Mouse (Mus musculus): ENCODE results near the gene Tnip2. TPM values are rescaled to one million over a fixed set of nuclear protein-coding genes. Genes with fewer than 3 reads are reported as not detected.

The Tnip2 gene
- total RNA-seq, 1 experiment: 17.0 TPM

GRCm38 (mm10) chr5:34523958-34524485, 10.2 kb upstream of the Tnip2 start:
- H3K9me3 ChIP-seq (ENCODE audit: control insufficient read depth, insufficient read depth, low read depth, low read length): no peaks in the 10 kb centered on the region
- no peak overlapping the region for H3K4me3 ChIP-seq (ENCODE audit: insufficient read depth in 1 of 2, low read depth in 1 of 2, low read length in 2 of 2, poor library complexity in 1 of 2, severe bottlenecking in 1 of 2)
- in situ Hi-C loops (cut with MboI; ENCODE audit: low sequenced_read_pairs in 2 of 2, unreplicated experiment in 2 of 2): no loop called here
- no peak for TF ChIP-seq HCFC1 (IDR thresholded peaks at IDR 0.05; ENCODE audit: borderline replicate concordance, insufficient read depth, low read length)
- no peak for TF ChIP-seq ZNF384 (IDR thresholded peaks at IDR 0.05; ENCODE audit: low read depth, low read length)
- TF ChIP-seq MAFK (IDR thresholded peaks at IDR 0.05; ENCODE audit: insufficient read depth, low read depth, low read length): no peak
- TF ChIP-seq ZC3H11A (IDR thresholded peaks at IDR 0.05; ENCODE audit: borderline replicate concordance, low read depth, low read length): no peak
- no peak for TF ChIP-seq CHD2 (IDR thresholded peaks at IDR 0.05; ENCODE audit: low read depth, low read length)
- H3K36me3 ChIP-seq (ENCODE audit: control insufficient read depth, insufficient read depth, low read length, poor library complexity, severe bottlenecking): no peaks in the 10 kb centered on the region
- H3K27ac ChIP-seq (ENCODE audit: insufficient read depth, low read depth, low read length, poor library complexity, severe bottlenecking): no peak overlapping the region
- H3K9ac ChIP-seq (ENCODE audit: insufficient read depth, low read depth, low read length, poor library complexity, severe bottlenecking): no peak overlapping the region
- H3K4me1 ChIP-seq (ENCODE audit: control insufficient read depth in 2 of 2, insufficient read depth in 2 of 2, low read length in 2 of 2, poor library complexity in 1 of 2): 0 out of 4 replicates have a peak, but pooled peaks cover 0 to 6% of the 10 kb centered on the region in 2 experiments
- no peak for DNase-seq (ENCODE audit: low read depth, low spot score)

GRCm38 (mm10) chr5:34521337-34521736, 7.5 kb upstream of the Tnip2 start:
- Histone ChIP-seq H3K4me3 (ENCODE audit: insufficient read depth in 1 of 2, low read depth in 1 of 2, low read length in 2 of 2, poor library complexity in 1 of 2, severe bottlenecking in 1 of 2) (no peak overlapping the region), H3K36me3 (ENCODE audit: control insufficient read depth, insufficient read depth, low read length, poor library complexity, severe bottlenecking) (no peaks in the 10 kb centered on the region), H3K9me3 (ENCODE audit: control insufficient read depth, insufficient read depth, low read depth, low read length) (no peaks in the 10 kb centered on the region), H3K4me1 (ENCODE audit: control insufficient read depth in 2 of 2, insufficient read depth in 2 of 2, low read length in 2 of 2, poor library complexity in 1 of 2) (0 out of 4 replicates have a peak, but pooled peaks cover 0 to 5% of the 10 kb centered on the region in 2 experiments), H3K27ac (ENCODE audit: insufficient read depth, low read depth, low read length, poor library complexity, severe bottlenecking) (no peak overlapping the region), H3K9ac (ENCODE audit: insufficient read depth, low read depth, low read length, poor library complexity, severe bottlenecking) (no peak overlapping the region)
- DNase-seq (ENCODE audit: low read depth, low spot score): no peak
- in situ Hi-C loops (cut with MboI; ENCODE audit: low sequenced_read_pairs in 2 of 2, unreplicated experiment in 2 of 2): no loop called here
- TF ChIP-seq MAFK (IDR thresholded peaks at IDR 0.05; ENCODE audit: insufficient read depth, low read depth, low read length): no peak
- TF ChIP-seq ZC3H11A (IDR thresholded peaks at IDR 0.05; ENCODE audit: borderline replicate concordance, low read depth, low read length): no peak
- TF ChIP-seq ZNF384 (IDR thresholded peaks at IDR 0.05; ENCODE audit: low read depth, low read length): no peak
- no peak for TF ChIP-seq HCFC1 (IDR thresholded peaks at IDR 0.05; ENCODE audit: borderline replicate concordance, insufficient read depth, low read length)
- no peak for TF ChIP-seq CHD2 (IDR thresholded peaks at IDR 0.05; ENCODE audit: low read depth, low read length)

GRCm38 (mm10) chr5:34520458-34521209, 6.8 kb upstream of the Tnip2 start:
- no peak for DNase-seq (ENCODE audit: low read depth, low spot score)
- 0 out of 4 replicates have a peak, but pooled peaks cover 0 to 5% of the 10 kb centered on the region in 2 experiments for H3K4me1 ChIP-seq (ENCODE audit: control insufficient read depth in 2 of 2, insufficient read depth in 2 of 2, low read length in 2 of 2, poor library complexity in 1 of 2)
- no peak overlapping the region for H3K4me3 ChIP-seq (ENCODE audit: insufficient read depth in 1 of 2, low read depth in 1 of 2, low read length in 2 of 2, poor library complexity in 1 of 2, severe bottlenecking in 1 of 2)
- no peak overlapping the region for H3K9ac ChIP-seq (ENCODE audit: insufficient read depth, low read depth, low read length, poor library complexity, severe bottlenecking)
- no peaks in the 10 kb centered on the region for H3K9me3 ChIP-seq (ENCODE audit: control insufficient read depth, insufficient read depth, low read depth, low read length)
- in situ Hi-C loops (cut with MboI; ENCODE audit: low sequenced_read_pairs in 2 of 2, unreplicated experiment in 2 of 2): no loop called here
- H3K27ac ChIP-seq (ENCODE audit: insufficient read depth, low read depth, low read length, poor library complexity, severe bottlenecking): no peak overlapping the region
- TF ChIP-seq ZNF384 (IDR thresholded peaks at IDR 0.05; ENCODE audit: low read depth, low read length) (no peak), ZC3H11A (IDR thresholded peaks at IDR 0.05; ENCODE audit: borderline replicate concordance, low read depth, low read length) (no peak), MAFK (IDR thresholded peaks at IDR 0.05; ENCODE audit: insufficient read depth, low read depth, low read length) (no peak), CHD2 (IDR thresholded peaks at IDR 0.05; ENCODE audit: low read depth, low read length) (no peak), HCFC1 (IDR thresholded peaks at IDR 0.05; ENCODE audit: borderline replicate concordance, insufficient read depth, low read length) (no peak)
- H3K36me3 ChIP-seq (ENCODE audit: control insufficient read depth, insufficient read depth, low read length, poor library complexity, severe bottlenecking): no peaks in the 10 kb centered on the region

DNA sequence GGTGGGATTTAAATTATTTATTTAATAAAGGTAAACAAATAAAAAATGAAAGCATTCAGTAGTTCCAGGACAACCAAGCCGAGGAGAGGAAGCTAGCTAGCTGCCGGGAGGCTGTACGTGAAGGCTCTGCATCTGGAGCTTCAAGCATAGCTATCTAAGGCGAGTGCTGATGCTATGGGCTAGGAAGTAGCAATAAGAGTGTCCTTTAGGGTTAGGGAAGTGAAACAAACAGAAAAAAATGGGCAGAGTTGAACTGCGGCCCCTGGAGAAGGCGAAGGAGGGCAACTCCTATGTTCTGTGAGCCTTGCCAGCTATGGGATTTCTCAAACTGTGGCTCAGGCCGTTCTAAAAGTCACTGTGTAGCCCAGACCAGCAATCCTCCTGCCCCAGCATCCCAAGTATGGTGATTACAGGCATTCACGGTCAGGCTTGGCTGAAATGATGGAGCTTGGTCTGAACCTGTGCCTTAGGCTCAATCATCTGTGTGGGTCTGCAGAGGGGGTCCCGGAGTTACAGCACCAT, 5.7 kb upstream of the Tnip2 start:
- Histone ChIP-seq H3K9ac (ENCODE audit: insufficient read depth, low read depth, low read length, poor library complexity, severe bottlenecking) (no peak overlapping the region), H3K4me1 (ENCODE audit: control insufficient read depth in 2 of 2, insufficient read depth in 2 of 2, low read length in 2 of 2, poor library complexity in 1 of 2) (0 out of 4 replicates have a peak, but pooled peaks cover 0 to 3% of the 10 kb centered on the region in 2 experiments), H3K36me3 (ENCODE audit: control insufficient read depth, insufficient read depth, low read length, poor library complexity, severe bottlenecking) (no peaks in the 10 kb centered on the region), H3K27ac (ENCODE audit: insufficient read depth, low read depth, low read length, poor library complexity, severe bottlenecking) (no peak overlapping the region), H3K9me3 (ENCODE audit: control insufficient read depth, insufficient read depth, low read depth, low read length) (no peaks in the 10 kb centered on the region), H3K4me3 (ENCODE audit: insufficient read depth in 1 of 2, low read depth in 1 of 2, low read length in 2 of 2, poor library complexity in 1 of 2, severe bottlenecking in 1 of 2) (no peak overlapping the region)
- TF ChIP-seq CHD2 (IDR thresholded peaks at IDR 0.05; ENCODE audit: low read depth, low read length): no peak
- no peak for TF ChIP-seq ZNF384 (IDR thresholded peaks at IDR 0.05; ENCODE audit: low read depth, low read length)
- no peak for TF ChIP-seq ZC3H11A (IDR thresholded peaks at IDR 0.05; ENCODE audit: borderline replicate concordance, low read depth, low read length)
- TF ChIP-seq HCFC1 (IDR thresholded peaks at IDR 0.05; ENCODE audit: borderline replicate concordance, insufficient read depth, low read length): no peak
- TF ChIP-seq MAFK (IDR thresholded peaks at IDR 0.05; ENCODE audit: insufficient read depth, low read depth, low read length): no peak
- DNase-seq (ENCODE audit: low read depth, low spot score): no peak
- in situ Hi-C loops (cut with MboI; ENCODE audit: low sequenced_read_pairs in 2 of 2, unreplicated experiment in 2 of 2): loop anchor here in 1 of 2 experiments (10.0 kb wide), 1 partner anchor 125 kb away; no protein-coding TSS in a partner anchor

All from ES-E14 (cell line).